Mouse (Mus musculus): ENCODE results near the gene Atp1a3.

Gene Atp1a3

DNA sequence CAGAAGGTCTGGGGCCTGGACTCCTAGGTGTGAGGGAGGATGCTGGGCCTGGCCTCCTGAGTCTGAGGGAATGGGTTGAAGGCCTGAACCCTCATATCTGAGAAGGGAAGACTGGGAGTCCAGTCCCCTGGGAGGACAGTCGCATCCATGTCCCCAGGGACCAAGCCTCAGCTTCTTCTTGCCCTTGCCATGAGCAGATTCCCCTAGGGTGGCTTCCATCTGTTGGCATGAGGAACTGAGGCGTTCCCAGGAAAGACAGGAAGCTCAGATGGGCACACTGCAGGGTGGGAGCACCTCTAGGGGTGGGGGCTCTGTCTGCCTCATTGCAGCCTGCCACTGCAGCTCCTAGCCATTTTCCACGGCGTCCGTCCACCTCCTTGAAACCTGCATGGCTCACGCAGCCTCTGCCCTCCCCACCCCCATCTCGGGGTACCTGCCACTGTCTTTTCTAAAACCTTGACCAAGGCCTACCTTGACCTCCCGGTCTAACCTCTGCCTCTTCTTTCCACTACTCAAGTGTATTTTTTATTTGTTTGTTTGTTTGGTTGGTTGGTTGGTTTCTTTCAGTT, 1.9 kb downstream of the Atp1a3 start:
- DNase-seq: no peak

DNA sequence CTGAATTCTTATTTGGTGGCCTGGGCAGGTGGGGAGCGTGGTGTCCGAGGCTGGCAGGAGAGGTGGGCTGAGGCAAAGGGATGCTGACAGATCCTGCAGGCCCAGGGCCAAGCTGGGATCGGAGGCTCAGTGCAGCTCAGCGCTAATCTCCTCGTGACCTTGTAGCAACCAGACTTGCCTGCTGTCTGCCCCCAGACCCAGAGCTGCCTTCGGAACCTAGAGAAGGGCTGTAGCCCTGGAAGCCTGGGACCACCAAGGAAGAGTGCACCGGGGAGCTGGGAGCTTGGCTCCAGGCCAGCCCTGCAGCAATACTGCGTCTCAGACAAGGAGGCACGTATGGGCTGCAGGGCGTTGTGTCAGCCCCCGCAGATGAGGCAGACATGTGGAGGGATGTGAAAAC, 2.5 kb downstream of the Atp1a3 start:
- peak; percentile 59 for DNase-seq

DNA sequence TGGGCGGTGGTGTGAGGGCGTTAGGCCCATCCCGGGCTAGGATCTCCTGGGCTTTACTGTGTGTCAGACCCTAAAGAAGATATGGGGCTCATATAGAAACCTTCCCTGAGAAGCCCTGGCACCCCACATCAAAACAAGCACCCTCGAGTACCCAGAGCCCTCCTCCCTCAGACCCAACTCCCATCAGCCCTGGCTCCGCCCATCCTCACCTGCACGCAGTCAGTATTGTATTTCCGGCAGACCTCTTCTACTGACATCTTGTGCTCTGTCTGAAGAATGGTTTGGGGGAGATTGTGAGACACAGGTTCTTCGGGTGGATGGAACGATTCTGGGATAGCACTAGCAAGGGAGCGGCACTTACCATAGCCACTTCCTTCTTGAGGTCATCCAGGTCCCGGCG, 5.0 kb downstream of the Atp1a3 start:
- DNase-seq: no peak

DNA sequence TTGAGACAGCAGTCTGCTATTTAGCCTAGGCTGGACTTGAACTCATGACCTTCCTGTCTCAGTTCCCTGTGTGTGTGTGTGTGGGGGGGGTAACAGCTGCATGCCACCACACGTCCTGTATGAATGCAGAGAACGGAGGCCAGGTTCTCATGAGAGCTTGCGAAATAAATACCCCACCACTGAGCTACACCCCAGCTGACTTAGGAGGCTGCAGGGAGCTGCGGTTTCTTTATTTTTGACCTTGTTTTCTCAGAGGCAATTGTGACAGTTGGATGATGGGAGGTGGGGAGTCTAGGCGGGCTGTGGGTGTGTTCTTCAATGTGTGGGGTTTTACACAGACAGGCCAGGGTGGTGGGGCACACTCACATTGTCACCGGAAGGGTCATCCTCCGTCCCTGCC, 5.5 kb downstream of the Atp1a3 start:
- no peak for DNase-seq

DNA sequence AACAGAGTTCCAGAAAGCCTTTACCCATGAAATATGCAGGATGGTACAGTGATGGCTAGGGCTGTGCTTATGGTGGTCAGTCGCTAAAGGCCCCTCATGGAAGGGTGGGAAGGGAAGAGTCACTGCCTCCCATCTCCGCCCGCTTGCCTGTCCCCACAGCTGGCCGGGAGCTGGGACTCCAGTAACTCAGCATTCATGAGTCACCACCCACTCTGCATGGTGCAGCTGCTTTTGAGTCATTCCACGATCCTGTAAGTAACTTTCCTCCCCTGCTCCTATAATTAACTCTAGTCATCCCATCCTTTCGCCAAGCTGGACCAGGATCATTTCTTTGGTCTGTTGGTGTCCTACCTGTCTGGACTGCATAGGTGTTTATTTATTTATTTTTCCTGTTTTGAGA, 12.7 kb downstream of the Atp1a3 start:
- DNase-seq: no peak

DNA sequence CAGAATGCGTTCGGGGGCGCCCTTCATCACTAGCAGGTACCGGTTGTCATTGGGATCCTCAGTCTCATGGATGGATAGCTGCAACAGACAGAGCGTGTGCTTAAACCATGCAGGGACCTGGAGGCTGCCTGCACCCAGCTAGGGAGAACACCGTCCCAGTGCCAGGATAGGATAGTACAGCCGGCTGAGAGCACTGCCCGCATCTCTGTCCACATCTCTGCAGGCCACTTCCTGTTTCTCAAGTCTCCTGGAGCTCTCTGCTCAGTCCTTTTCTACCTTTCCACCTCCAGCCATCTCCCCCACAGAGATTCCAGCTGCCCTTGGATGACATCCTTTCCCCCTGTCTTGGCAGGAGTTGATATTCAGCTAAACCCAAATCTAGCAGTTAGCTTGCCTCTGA, 15.3 kb downstream of the Atp1a3 start:
- DNase-seq: no peak

DNA sequence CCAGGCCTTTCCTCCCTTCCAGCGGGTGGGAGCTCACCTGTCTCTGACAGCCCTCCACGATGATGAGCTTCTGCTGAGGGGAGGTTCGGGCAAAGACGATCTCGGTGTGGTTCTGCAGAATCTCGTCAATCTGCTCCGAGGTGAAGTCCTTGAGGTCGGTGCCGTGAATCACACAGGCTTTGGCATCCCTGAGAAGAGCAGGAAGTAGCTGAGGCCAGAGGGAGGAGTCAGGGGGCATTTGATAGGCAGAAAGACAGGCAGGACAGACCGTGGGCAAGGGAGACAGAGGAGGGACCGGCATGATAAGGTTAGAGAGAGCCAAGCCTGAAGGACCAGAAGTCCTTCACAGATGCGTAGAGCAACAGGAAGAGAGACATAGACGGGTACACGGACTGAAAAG, 17.8 kb downstream of the Atp1a3 start:
- no peak for DNase-seq

DNA sequence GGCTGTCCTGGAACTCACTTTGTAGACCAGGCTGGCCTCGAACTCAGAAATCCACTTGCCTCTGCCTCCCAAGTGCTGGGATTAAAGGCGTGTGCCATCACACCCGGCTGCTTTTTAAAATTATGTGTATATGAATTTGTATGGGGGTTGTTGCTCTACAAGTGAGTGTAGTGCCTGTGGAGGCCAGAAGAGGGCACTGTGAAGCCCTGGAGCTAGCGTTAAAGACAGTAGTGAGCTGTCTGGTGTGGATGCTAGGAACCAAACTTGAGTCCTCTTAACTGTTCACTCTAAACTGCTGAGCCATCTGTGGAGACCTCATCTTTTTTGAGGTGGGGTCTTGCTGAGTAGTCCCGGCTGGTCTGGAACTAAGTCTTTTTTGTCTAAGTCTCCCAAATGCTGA, 20.0 kb downstream of the Atp1a3 start:
- DNase-seq: no peak

DNA sequence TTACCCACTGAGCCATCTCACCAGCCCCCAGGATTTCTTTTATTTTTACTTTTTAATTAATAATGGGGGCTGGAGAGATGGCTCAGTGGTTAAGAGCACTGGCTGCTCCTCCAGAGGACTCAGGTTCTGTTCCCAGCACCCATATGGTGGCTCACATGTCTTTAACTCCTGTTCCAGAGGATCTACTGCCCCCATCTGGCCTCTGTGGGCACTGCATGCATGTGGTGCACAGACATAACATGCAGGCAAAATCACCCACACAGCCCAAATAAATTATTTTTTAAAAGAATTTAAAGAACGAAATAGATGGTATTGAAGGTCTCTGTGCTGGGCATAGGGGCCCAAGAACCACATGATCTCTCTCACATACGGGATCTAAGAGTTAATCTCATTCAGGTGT, 21.5 kb downstream of the Atp1a3 start:
- DNase-seq: no peak

DNA sequence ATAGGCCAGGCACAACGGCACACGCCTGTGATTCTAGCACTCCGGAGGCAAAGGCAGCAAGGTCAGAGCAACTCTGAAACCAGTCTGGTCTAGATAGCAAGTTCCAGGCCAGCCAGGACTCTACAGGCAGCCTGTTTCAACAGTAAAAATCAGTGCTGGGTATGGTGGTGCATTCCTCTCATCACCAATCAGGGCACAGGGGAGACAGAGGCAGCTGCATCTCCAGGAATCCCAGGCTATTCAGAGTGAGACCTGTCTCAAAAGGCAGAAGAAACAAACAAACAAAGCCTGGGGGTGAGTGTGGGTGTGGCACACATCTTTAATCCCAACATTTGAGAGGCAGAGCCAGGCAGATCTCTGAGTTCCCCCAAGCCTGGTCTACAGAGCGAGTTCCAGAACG, 22.4 kb downstream of the Atp1a3 start:
- DNase-seq: no peak

DNA sequence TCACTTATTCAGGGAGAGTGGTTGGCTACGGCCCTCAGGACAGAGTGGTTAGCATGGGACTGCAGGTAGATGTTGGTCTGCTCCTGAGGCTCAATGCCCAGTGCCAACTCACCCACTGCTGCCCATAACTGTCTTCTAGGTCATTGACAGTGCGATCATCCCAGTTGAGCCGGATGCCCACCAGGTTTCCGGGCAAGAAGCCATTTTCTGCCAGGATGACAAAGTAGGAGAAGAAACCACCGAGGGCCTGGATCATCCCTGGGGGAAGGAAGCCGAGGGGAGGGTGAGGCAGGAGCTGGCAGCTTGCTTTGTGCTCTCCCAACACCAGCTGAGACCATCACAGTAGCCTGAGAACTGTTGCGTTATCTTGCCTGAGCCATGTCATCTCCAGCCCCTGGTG, 25.3 kb downstream of the Atp1a3 start:
- DNase-seq: no peak

DNA sequence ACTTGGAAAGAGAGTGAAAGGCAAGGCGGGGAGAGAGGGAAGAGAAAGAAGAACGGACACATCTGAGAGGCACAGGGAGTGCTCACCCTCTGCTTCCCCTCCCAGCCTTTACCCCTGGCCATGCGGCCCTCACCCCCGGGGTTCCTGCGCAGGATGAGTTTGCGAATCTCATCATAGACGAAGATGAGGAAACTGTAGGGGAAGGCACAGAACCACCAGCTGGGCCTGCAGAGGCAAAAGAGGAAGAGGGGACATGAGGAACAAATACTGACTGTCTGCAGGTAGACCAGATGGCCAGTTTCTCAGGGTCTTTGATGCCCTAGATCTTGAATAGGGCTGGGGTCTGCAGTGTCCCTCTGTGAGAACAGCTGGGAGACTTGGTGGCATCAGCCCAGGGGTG, 27.0 kb downstream of the Atp1a3 start:
- DNase-seq: no peak

DNA sequence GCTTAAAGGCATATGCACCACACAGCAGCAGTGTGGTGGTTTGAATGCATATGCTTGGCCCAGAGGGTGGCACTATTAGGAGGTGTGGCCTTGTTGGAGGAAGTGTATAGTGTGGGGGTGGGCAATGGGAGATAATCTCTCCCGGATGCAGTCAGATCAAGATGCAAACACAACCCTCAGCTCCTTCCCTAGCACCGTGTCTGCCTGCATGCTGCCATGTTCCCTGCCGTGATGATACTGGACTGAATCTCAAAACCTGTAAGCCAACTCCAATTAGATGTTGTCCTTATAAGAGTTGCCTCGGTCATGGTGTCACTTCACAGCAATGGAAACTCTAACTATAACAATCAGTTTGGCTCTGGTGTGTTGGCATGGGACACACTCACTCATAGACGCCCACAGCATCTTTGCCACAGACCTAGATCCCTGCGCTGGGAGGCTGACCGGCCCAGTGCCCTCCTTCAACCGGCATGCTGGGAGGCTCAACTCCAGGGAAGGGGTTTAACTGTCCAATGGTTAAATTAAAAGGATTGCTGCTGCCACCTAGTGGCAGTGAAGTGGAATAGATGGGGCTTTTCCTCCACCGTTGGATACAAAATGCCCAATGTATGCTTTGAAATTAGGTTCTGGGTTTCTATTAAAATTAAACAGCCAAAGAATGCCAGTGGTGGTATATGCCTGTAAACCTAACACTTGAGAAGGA, 30.7 kb downstream of the Atp1a3 start:
- DNase-seq: peak; percentile 50

DNA sequence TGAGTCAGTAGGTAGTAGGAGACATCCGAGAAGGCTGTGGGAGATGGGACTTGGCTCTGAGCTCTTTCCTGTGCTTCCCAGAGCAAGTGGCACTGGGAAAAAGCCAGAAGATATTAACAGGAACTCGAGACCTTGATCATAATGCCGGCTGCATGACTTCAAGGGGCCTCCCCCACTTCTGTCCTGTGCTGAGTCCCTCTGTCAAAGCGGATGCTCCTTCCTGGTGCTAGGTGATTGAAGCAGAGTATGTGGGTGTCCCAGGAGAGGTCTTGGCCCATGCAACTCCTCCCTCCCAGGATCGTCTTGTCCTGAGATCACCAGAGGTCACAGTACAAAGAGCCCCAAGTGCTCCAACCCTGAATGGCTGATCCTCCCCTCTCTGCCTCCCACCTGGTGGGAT, 31.9 kb downstream of the Atp1a3 start:
- DNase-seq: no peak

DNA sequence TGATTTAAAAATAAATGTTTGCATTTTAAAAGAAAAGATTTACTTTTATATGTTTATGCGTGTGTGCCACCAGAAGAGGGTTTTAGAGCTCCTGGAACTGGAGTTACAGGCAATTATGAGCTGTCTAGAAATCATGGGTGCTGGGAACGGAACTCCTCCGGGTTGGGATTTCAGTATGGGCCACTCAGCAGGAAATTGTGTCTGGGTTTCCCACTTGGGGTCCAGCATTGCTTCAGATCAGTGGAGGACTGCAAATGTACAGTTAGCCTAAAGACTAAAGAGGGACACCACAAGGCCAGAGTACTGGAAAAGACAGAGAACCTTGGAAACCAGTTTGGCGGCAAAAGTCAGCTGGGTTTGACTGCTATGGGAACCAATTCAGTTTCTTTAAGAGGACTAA, 32.5 kb downstream of the Atp1a3 start:
- no peak for DNase-seq

DNA sequence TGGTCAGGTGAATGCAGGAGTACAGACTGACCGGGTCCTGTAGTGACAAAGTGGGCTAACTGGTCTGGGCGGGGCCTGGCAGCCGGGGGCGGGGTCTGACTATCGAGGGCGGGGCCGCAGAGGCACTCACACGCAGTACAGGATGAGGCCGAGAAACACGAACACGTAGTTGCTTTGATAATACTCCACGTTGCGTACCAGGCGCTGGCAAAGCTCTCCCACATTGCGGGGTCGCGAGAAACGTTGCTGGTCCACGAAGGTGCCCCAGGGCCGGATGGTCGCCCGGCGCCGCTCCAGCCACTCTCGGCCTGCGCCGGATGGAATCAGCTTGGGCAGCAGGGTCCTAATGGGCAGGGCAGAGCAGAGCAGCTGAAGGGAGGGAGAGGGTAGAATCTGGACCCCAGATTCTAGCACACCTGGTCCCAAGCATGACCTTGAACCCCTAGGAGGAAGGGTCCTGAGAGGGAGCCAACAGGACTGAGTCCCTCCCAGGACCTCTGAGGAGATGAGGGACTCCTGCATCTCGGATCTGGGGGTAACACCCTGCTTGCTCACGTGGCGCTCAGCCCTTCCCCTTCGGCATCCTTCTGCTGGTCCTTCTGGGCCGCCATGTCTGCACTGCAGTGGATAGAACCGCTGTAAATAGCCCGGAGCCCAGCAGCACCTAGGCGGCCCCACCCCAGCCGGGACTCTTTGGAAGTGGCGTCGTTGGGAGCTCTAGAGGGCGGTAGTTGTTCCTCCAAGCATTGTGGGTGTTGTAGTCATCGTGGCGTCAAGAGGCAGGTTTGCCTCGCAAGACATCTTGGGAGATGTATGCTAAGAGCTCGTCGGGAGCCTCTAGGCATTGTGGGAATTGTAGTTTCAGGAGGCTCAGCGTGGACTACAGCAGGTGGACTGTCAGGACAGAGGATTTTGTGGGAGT, 33.5 kb downstream of the Atp1a3 start, which contains the start of gene Rabac1:
Rabac1 (minus strand) TSS at position 783 of the 922 bp plus-strand sequence.
- DNase-seq: peak; percentile 80

DNA sequence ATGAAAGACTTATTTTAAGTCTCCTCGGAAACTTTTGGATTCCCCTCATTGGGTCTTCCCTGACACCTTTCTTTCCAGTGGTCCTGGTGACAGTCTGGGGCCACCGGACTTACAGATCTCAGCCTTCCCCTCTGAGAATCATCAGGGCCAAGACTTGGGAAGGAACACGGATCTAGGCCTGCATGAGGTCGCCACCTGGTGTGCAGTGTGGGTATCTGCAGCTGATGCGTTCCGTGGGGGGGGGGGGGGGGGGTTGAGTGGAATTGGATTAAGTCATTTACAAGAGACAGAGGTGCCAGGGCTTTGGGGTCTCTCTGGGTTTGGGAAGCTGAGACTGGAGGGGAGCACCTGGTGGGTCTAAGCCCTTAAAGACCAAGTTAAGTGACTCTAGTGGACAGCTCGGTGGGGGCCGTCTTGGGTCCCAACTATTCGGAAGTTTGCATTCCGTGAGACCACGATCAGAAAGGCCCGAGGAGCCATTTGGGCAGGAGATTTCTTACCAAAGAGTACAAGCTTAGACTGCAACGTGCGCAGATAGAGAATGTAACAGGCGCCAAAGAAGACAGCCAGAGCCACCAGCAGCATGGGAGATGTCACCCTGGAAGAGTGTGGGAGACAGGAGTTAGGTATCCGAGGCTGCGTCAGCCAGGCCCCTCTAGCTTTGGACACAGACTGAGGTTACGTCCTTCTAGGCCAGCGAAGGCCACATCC, 34.3 kb downstream of the Atp1a3 start:
- peak; percentile 55 for DNase-seq

DNA sequence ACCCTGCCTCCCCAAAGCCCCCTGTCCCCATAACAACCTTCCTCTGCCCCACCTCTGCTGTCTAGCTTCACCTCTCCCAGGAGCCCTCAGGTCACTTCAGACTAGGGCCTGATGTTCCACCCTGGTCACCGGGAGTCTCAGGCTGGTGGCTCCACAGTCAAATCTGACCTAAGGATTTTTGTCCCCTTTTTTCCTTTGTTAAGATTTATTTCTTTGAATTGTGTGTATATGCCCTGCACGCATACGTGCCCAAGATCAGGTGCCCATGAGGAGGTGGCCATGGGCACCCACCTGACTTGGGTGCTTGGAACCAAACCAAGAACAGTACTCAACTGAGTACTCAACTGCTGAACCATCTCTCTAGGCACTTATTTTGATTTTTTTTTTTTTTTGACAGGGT, 35.4 kb downstream of the Atp1a3 start:
- DNase-seq: no peak

DNA sequence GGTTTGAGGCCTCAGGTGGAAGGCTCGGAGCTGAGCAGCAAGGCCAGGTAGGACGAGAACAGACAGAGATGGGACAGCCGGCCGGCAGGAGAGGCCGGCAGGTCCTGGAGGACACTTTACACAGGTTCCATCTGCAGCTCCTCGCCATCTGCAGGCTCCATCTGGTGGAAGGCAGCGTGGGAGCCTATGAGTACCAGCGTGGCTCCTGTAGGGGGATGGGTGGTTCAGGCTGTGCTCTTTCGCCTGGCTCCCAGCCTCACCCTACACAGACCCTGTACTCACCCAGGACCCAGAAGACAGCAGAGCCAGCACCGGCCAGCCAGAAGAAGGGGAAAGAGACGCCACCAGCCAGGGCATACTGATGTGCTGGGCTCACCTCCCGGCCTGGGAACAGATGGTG, 36.0 kb downstream of the Atp1a3 start:
- no peak for DNase-seq

DNA sequence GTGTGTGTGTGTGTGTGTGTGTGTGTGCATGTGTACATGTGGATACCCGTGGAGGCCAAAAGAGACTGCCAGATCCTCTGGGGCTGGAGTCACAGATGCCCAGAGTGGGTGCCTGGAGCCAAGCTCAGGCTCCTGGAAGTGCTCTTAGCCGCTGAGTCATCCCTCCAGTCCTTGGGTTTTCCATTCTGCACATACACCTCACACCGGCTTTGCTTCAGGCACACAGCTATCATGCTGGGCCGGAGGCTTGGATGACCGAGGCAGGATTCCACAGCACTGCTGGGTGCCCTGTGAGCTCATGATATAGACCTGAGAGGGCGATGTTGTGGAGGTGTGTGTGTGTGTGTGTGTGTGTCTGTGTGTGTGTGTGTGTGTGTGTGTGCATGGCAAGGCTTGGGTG, 37.3 kb downstream of the Atp1a3 start:
- DNase-seq: no peak

DNA sequence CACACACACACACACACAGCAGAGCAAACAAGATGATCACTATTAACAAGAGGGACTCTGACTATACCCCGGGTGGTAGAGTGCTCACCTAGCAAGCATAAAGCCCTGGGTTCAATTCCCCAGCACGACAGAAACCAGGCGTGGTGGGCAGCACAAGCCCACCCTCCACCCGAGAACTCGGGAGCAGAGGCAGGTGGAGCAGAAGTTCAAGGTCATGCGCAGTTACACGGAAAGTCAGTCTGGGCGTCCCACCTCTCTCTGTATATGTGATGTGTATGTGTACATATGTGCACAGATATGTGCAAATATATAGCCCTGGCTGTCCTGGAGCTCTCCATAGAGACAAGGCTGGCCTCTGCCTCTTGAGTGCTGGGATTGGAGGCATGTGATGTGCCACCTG, 37.8 kb downstream of the Atp1a3 start:
- no peak for DNase-seq

DNA sequence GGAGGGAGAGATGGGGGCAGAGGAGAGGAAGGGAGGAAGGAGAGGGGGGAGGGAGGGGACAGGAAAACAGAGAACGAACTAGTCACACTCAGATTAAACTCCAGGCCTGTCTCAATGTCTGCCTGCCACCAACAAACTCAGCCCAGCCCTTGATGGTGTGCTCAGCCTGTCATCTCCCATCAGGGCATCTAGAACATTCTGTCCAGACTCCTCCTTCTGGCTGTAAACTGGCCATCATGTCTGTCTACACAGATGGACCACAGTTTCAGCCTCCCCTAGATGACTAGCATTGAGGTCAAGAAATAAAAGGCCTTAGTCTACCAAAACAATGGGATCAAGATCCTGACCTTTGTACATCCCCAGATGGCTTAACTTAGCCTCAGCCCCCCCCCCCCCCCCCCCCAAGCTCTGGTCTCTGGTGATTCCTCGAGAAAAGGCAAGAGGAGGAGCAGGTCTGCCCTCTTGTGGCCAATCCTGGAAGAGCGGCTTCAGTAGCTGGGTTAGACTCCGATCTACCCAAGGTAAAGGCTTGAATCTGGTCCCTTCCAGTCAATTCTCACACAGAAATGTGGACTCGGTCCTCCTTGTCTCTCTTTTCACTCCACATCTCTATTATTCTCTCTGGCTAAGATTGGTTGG, 40.7 kb downstream of the Atp1a3 start:
- peak; percentile 92 for DNase-seq

DNA sequence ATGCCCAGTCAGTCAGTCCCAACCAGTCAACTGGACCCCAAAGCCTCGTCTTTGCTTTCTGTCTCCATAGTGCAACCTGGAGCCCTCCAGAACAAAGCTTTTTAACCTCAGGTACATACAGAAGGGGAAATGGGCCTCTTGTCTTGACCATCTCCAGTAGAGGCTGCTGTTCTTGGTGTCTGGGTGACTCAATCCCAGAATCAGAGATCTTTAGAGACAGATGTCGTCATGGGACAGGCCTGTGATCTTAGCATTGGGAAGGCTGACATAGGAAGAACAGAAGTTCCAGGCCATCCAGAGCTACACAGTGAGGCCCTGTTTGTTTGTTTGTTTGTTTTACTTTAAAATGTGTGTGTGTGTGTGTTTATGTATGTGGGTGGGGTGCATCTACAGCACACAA, 41.5 kb downstream of the Atp1a3 start:
- no peak for DNase-seq

Data from right cerebral cortex, postnatal 4 days (tissue).